Mouse (Mus musculus) liver, adult 10 weeks (tissue): ENCODE measurements around the gene Paqr9. TPM values are rescaled to one million over a fixed set of nuclear protein-coding genes. Genes with fewer than 3 reads are reported as not detected.

Experiments used
- polyA plus RNA-seq: library from polyadenylated mRNA; stranded (reverse); fragments of 350-450 nt; fragmentation: Illumina TruSeq; extraction: RNeasy Lipid Tissue Mini Kit (QIAGEN cat#74804); gene quantifications from one replicate; pipeline ENCODE4 v1.2.3, GENCODE M21; 2014; ENCODE audit warnings: low read depth, low replicate concordance

The Paqr9 gene
- 151 TPM for polyA plus RNA-seq

DNA sequence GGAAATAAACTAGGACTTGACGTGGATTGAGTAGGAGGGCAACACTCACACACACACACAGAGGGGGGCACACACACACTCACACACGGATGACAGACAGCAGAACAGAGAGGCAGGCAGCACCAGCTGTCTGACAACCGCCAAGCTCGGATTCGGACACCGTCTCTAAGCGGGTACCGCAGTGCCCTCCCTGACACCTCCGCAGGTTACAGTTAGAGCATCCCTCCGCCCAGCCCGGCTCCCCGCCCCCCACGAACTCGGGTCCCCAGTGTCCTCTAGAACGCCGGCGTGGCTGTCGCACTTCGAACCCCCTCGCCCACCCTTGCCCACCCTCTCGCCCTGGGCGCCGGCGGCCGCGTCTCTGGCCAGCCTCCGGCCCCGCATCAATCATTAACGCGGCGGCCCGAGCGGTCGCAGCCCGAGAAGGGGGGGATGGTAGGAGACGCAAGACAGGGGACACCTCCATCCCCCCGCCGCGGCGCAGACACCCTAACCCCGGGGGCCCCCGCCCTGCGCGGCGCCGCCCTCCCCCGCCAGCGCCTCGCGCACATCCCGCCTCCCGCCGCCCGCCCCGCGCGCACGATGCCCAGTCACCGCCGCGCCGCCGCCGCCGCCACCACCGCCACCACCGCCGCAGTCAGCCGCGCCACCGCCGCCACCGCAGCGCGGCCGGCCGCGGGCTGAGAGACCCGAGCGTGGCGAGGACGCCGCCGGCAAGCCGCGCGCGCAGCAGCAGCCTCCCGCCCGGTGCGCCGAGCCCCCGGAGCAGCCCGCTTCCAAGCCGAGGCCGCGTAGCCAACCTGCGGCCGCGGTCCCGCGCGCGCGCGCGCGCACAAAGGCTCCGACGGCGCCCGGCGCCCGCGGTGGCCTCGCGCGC lies at the start of gene Paqr9:
TSS of gene Paqr9 (plus strand) at position 599 of the 877 bp plus-strand sequence.

GRCm38 (mm10) chr9:95511472-95512330 lies 47.8 kb upstream of the Paqr9 start, which contains the start of gene U2surp:
Gene U2surp, minus strand, starts transcription at chr9:95511996.

Other genes starting within 250 kb of the Paqr9 start
- 0.37 TPM for gene Chst2, start 152.9 kb upstream of the Paqr9 start, polyA plus RNA-seq
- gene U2surp, start 47.7 kb upstream of the Paqr9 start, polyA plus RNA-seq, result 37.5 TPM
- gene Pcolce2, start 77.9 kb downstream of the Paqr9 start, polyA plus RNA-seq, result 0.77 TPM
- gene Trpc1, start 190.7 kb downstream of the Paqr9 start, polyA plus RNA-seq, result 0.29 TPM